Mouse (Mus musculus) heart, adult 2 months (tissue): Measurements from ENCODE around the gene Csnk1d.

Source experiments
- CTCF ChIP-seq: fragments of 200-600 bp; IDR thresholded peaks from 2 replicates; pipeline ENCODE4 v1.8.1; 2022; ENCODE audit warnings: antibody characterized with exemption, mild to moderate bottlenecking, moderate library complexity
- EP300 ChIP-seq: fragments of 200-500 bp; IDR thresholded peaks from 2 replicates; pipeline ENCODE4 v1.6.1; 2011; ENCODE audit warnings: low read depth, low read length, control low read depth; ENCODE audit not compliant: insufficient read depth
- POLR2A ChIP-seq: fragments of 200-500 bp; IDR thresholded peaks from 2 replicates; pipeline ENCODE4 v1.6.1; 2011; ENCODE audit warnings: mild to moderate bottlenecking, low read depth, low read length, control low read depth; ENCODE audit not compliant: insufficient read depth

- TF ChIP-seq POLR2A (no peak), CTCF (no peak), EP300 (no peak)
These were observed 47.5 kb upstream of the Csnk1d start for GRCm38 (mm10) chr11:121038366-121039240.
